ENCODE assay signal across 10 mouse cellular contexts in genomic region chr9:121299976-121300570, GRCm38 (mm10). TPM values are rescaled to one million over a fixed set of nuclear protein-coding genes. Genes with fewer than 3 reads are reported as not detected.
DNase-seq lines count a peak whose midpoint lies in the region; ATAC-seq and TF ChIP-seq lines count a peak whose summit lies in the region.
"Had no signal": no experiment of that assay in that cellular context is flagged by ENCODE, and none has a peak within 500 bp of the region (broad histone marks: within the 10 kb centered on the region; RNA-seq: fewer than 3 reads in every experiment).

No protein-coding gene starts in this region.

- TF ChIP-seq CTCF in heart, postnatal 0 days (IDR thresholded peaks at IDR 0.05; ENCODE audit: low read depth), result no peak

- WGBS in heart, postnatal 0 days, result 59% methylated on average over 19 of the region's 19 CpGs
- 10% methylated on average over 19 of the region's 19 CpGs for WGBS in midbrain, embryonic 13.5 days

- in situ Hi-C loops in ES-E14 (cut with MboI; ENCODE audit: low sequenced_read_pairs in 2 of 2, unreplicated experiment in 2 of 2), result loop anchor here in 1 of 2 experiments (5.0 kb wide), 1 partner anchor 52 kb away; no protein-coding TSS in a partner anchor

- no peaks in the 10 kb centered on the region for H3K9me3 ChIP-seq in ES-E14 (ENCODE audit: control insufficient read depth, insufficient read depth, low read depth, low read length)
- no peaks in the 10 kb centered on the region for H3K9me3 ChIP-seq in heart, postnatal 0 days (replicated peaks; ENCODE audit: control insufficient read depth, low read length)
- no peaks in the 10 kb centered on the region for H3K9me3 ChIP-seq in midbrain, embryonic 13.5 days

- H3K27ac ChIP-seq in ES-E14 (ENCODE audit: insufficient read depth, low read depth, low read length, poor library complexity, severe bottlenecking), result no peak overlapping the region
- H3K27ac ChIP-seq in heart, postnatal 0 days (ENCODE audit: low read depth), result peak overlapping the region; percentile 97
- 0 out of 2 replicates have a peak overlapping the region, but pooled peaks have one; percentile 5 for H3K27ac ChIP-seq in midbrain, embryonic 13.5 days

- peak overlapping the region; percentile 11 to 42; a peak in 3 of 4 replicates for H3K4me3 ChIP-seq in ES-E14 (ENCODE audit: insufficient read depth in 1 of 2, low read depth in 1 of 2, low read length in 2 of 2, poor library complexity in 1 of 2, severe bottlenecking in 1 of 2)
- peak overlapping the region; percentile 96 for H3K4me3 ChIP-seq in heart, postnatal 0 days (ENCODE audit: low read depth, low read length)
- peak overlapping the region; percentile 80 for H3K4me3 ChIP-seq in midbrain, embryonic 13.5 days (replicated peaks)

- peak overlapping the region; percentile 97 for H3K4me2 ChIP-seq in heart, postnatal 0 days (ENCODE audit: low read depth, low read length)
- H3K4me2 ChIP-seq in midbrain, embryonic 13.5 days (replicated peaks), result peak overlapping the region; percentile 95

- DNase-seq in cerebellum, postnatal 25 days, result peak; percentile 56 to 68
- DNase-seq in cerebellum, adult 11 months, result no peak
- DNase-seq in ES-E14 (ENCODE audit: low read depth, low spot score), result no peak
- DNase-seq in heart, postnatal 0 days (ENCODE audit: low spot score), result no peak
- DNase-seq in adrenal gland, adult 18-20 months (ENCODE audit: low spot score in 2 of 2), result no peak
- DNase-seq in testis, postnatal 14 days (ENCODE audit: low spot score), result no peak
- DNase-seq in thymus, postnatal 0 days (ENCODE audit: low spot score), result no peak
- DNase-seq: adrenal gland, adult 2 months; layer of hippocampus, postnatal 36 days had no signal

- no peak for TF ChIP-seq EP300 in heart, postnatal 0 days (IDR thresholded peaks at IDR 0.05; ENCODE audit: low read depth)

- H3K4me1 ChIP-seq in ES-E14 (ENCODE audit: control insufficient read depth in 2 of 2, insufficient read depth in 2 of 2, low read length in 2 of 2, poor library complexity in 1 of 2), result peaks cover 12 to 32% of the 10 kb centered on the region in 2 experiments
- H3K4me1 ChIP-seq in heart, postnatal 0 days (ENCODE audit: control insufficient read depth, insufficient read depth), result peaks cover 52% of the 10 kb centered on the region
- H3K4me1 ChIP-seq in midbrain, embryonic 13.5 days (replicated peaks), result peaks cover 63% of the 10 kb centered on the region

- peak overlapping the region; percentile 46; the same call in 1 of the 2 replicates for H3K9ac ChIP-seq in ES-E14 (ENCODE audit: insufficient read depth, low read depth, low read length, poor library complexity, severe bottlenecking)
- peak overlapping the region; percentile 92; the same call in 1 of the 2 replicates for H3K9ac ChIP-seq in heart, postnatal 0 days (replicated peaks; ENCODE audit: low read depth, low read length)
- peak overlapping the region; percentile 49; the same call in 1 of the 2 replicates for H3K9ac ChIP-seq in midbrain, embryonic 13.5 days (replicated peaks)

- H3K36me3 ChIP-seq in ES-E14 (ENCODE audit: control insufficient read depth, insufficient read depth, low read length, poor library complexity, severe bottlenecking), result no peaks in the 10 kb centered on the region; the same call in 1 of the 2 replicates
- H3K36me3 ChIP-seq in heart, postnatal 0 days (replicated peaks; ENCODE audit: control insufficient read depth, insufficient read depth, low read length), result no peaks in the 10 kb centered on the region
- H3K36me3 ChIP-seq in midbrain, embryonic 13.5 days, result no peaks in the 10 kb centered on the region

- no peaks in the 10 kb centered on the region for H3K27me3 ChIP-seq in heart, postnatal 0 days (ENCODE audit: control insufficient read depth, insufficient read depth, low read length)
- H3K27me3 ChIP-seq in midbrain, embryonic 13.5 days, result peaks cover 6% of the 10 kb centered on the region

- ATAC-seq in heart, postnatal 0 days (ENCODE audit: insufficient read depth, low read depth), result no peak
- ATAC-seq in midbrain, embryonic 13.5 days, result no peak

TF ChIP-seq in ES-E14, 5 proteins besides CTCF, POLR2A, EP300 and RAD21:
- TF ChIP-seq MAFK (IDR thresholded peaks at IDR 0.05; ENCODE audit: insufficient read depth, low read depth, low read length), result no peak
- TF ChIP-seq CHD2 (IDR thresholded peaks at IDR 0.05; ENCODE audit: low read depth, low read length), result no peak
- TF ChIP-seq ZNF384 (IDR thresholded peaks at IDR 0.05; ENCODE audit: low read depth, low read length), result no peak
- no peak for TF ChIP-seq ZC3H11A (IDR thresholded peaks at IDR 0.05; ENCODE audit: borderline replicate concordance, low read depth, low read length)
- TF ChIP-seq HCFC1 (IDR thresholded peaks at IDR 0.05; ENCODE audit: borderline replicate concordance, insufficient read depth, low read length), result no peak
TF ChIP-seq in ES-E14: peak in this region for 0.

RNA-seq across cellular contexts. Expression of gene Trak1, which starts 2.8 kb away (rescaled TPM):
- 18.9 and 42.6 TPM in 2 replicates for total RNA-seq in ES-E14 (2012; rRNA removed)
- 113 and 120 TPM in 2 replicates for total RNA-seq in heart, postnatal 0 days (2014; rRNA removed; ENCODE audit: low replicate concordance)
- 53.5 and 59.3 TPM in 2 replicates for polyA plus RNA-seq in heart, postnatal 0 days (2015; fragmentation: Nextera tagmentation; extraction: Ambion mirVana)
- 41.1 and 44.8 TPM in 2 replicates for polyA plus RNA-seq in midbrain, embryonic 13.5 days (2015; fragmentation: Nextera tagmentation; extraction: Ambion mirVana)
- total RNA-seq in adrenal gland, adult 18-20 months (2021), result 10 to 100 TPM; 75.7 to 96.6 TPM
- 17.0 and 22.6 TPM in 2 replicates for polyA plus RNA-seq in thymus, postnatal 0 days (2015; fragmentation: Nextera tagmentation; extraction: Ambion mirVana)

RNA-seq across cellular contexts. Expression of gene Ulk4, which starts 23.1 kb away (rescaled TPM):
- total RNA-seq in ES-E14 (2012; rRNA removed), result 25.7 and 31.5 TPM in 2 replicates
- total RNA-seq in heart, postnatal 0 days (2014; rRNA removed; ENCODE audit: low replicate concordance), result 1.3 and 1.5 TPM in 2 replicates
- 64.3 and 66.7 TPM in 2 replicates for polyA plus RNA-seq in heart, postnatal 0 days (2015; fragmentation: Nextera tagmentation; extraction: Ambion mirVana)
- 151 and 159 TPM in 2 replicates for polyA plus RNA-seq in midbrain, embryonic 13.5 days (2015; fragmentation: Nextera tagmentation; extraction: Ambion mirVana)
- 1 to 10 TPM; 1.2 to 2.2 TPM for total RNA-seq in adrenal gland, adult 18-20 months (2021)
- 55.5 and 65.0 TPM in 2 replicates for polyA plus RNA-seq in thymus, postnatal 0 days (2015; fragmentation: Nextera tagmentation; extraction: Ambion mirVana)

Comparison
In these comparisons a context has a peak if more than half of its experiments do, and no peak if none do; other contexts are left out.
1. DNase-seq: peak in cerebellum, postnatal 25 days (2 of 2); none in cerebellum, adult 11 months (single experiment), ES-E14 (single experiment), heart, postnatal 0 days (single experiment), adrenal gland, adult 18-20 months (0 of 2), testis, postnatal 14 days (single experiment) and thymus, postnatal 0 days (single experiment).
2. H3K4me3 ChIP-seq: peak in every context shown above with its lines; median percentile 96 in heart, postnatal 0 days; 80 in midbrain, embryonic 13.5 days; 26 in ES-E14.
3. Peak in every context shown above with its lines, with median percentiles within 50 percentile points of each other: H3K9ac ChIP-seq.